Mouse (Mus musculus) G1E (cell line): ENCODE results near the gene Akt3.

Experiments
- CTCF ChIP-seq: IDR thresholded peaks from 2 replicates; pipeline ENCODE4 v1.5.1; 2012; ENCODE audit warnings: low read depth, low read length, inconsistent platforms, mixed read lengths
- GATA1 ChIP-seq: IDR thresholded peaks from 2 replicates; pipeline ENCODE4 v1.6.1; 2012; ENCODE audit warnings: borderline replicate concordance, low read length, inconsistent platforms, mixed read lengths
- GATA2 ChIP-seq: IDR thresholded peaks from 2 replicates; pipeline ENCODE4 v1.6.1; 2012; ENCODE audit warnings: low read depth, low read length, inconsistent platforms, borderline replicate concordance
- POLR2AphosphoS5 ChIP-seq: IDR thresholded peaks from 2 replicates; pipeline ENCODE4 v1.6.1; 2012; ENCODE audit warnings: low read depth, low read length, inconsistent platforms; ENCODE audit not compliant: insufficient replicate concordance

DNA sequence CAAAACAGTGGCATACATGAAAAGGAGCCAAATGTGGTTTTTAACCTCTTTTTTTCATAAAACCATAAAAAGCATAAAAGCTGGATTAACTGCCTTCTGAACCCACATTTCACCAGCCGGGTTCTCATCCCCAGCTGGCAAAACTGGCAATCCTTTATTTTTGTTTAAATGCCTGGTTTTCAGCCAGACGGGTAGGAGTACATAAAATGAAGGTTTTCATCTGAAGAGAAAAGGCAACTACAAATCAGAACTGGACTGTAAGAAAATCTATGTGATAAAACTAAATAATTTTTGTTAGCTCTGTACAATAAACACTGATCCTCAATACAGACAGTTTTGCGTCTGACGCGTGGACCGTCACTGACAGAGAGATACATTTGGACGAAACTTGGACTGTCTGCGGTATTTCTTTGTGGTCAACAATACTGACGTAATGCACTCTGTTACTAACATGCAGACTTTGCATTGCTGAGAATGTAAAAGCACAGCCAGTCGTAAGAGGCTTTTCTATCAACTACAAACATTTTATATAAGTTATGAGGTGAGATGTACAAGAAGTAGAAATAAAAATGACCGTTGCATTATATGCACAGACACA lies 206.5 kb downstream of the Akt3 start:
- TF ChIP-seq CTCF (no peak), GATA1 (no peak), GATA2 (no peak), POLR2AphosphoS5 (no peak)
